8 mouse cellular contexts compared by ENCODE assay signal in genomic region chr2:33130141-33130525, GRCm38 (mm10). TPM values are rescaled to one million over a fixed set of nuclear protein-coding genes. Genes with fewer than 3 reads are reported as not detected.
A peak's percentile ranks its signal among the peaks of the same experiment; 100 is the strongest.
DNase-seq lines count a peak whose midpoint lies in the region; ATAC-seq and TF ChIP-seq lines count a peak whose summit lies in the region.

No protein-coding gene starts in this region.

- ATAC-seq in embryonic facial prominence, embryonic 12.5 days (ENCODE audit: insufficient number of reproducible peaks, insufficient read depth, low FRiP score, low TSS enrichment): peak; percentile 19
- ATAC-seq in limb, embryonic 12.5 days (ENCODE audit: insufficient number of reproducible peaks, insufficient read depth, low FRiP score, low TSS enrichment, low read depth): peak; percentile 40
- no peak; the same call in 1 of the 2 replicates for ATAC-seq in stomach, embryonic 15.5 days (ENCODE audit: insufficient read depth, low FRiP score, low read depth)

- no peak for TF ChIP-seq EP300 in heart, adult 2 months (IDR thresholded peaks at IDR 0.05; ENCODE audit: insufficient read depth, low read depth, low read length)

- H3ac ChIP-seq in C2C12 (ENCODE audit: control insufficient read depth, insufficient read length, low read depth): peak overlapping the region; percentile 85

- intact Hi-C loops in heart, adult 2 months (cut with DNase I): loop anchor here (5.0 kb wide), 2 partner anchors 108 to 148 kb away; partner anchors contain the start of gene Slc2a8

- no peaks in the 10 kb centered on the region for H3K9me3 ChIP-seq in embryonic facial prominence, embryonic 12.5 days
- no peaks in the 10 kb centered on the region for H3K9me3 ChIP-seq in limb, embryonic 12.5 days
- H3K9me3 ChIP-seq in stomach, embryonic 15.5 days: no peaks in the 10 kb centered on the region

- no peak for TF ChIP-seq POLR2A in heart, adult 2 months (IDR thresholded peaks at IDR 0.05; ENCODE audit: insufficient read depth, low read depth, low read length)

- H3K79me3 ChIP-seq in C2C12 (ENCODE audit: low read depth): no peaks in the 10 kb centered on the region

- 0 out of 2 replicates have a peak, but pooled peaks cover 3% of the 10 kb centered on the region for H3K4me1 ChIP-seq in heart, adult 2 months (ENCODE audit: control insufficient read depth, insufficient read depth, low read length)
- peaks cover 9% of the 10 kb centered on the region for H3K4me1 ChIP-seq in embryonic facial prominence, embryonic 12.5 days
- peaks cover 13% of the 10 kb centered on the region for H3K4me1 ChIP-seq in limb, embryonic 12.5 days (replicated peaks)
- H3K4me1 ChIP-seq in stomach, embryonic 15.5 days: peaks cover 16% of the 10 kb centered on the region

- peak overlapping the region; percentile 63 for H3K27ac ChIP-seq in heart, adult 2 months
- peak overlapping the region; percentile 5; the same call in 1 of the 2 replicates for H3K27ac ChIP-seq in embryonic facial prominence, embryonic 12.5 days
- H3K27ac ChIP-seq in limb, embryonic 12.5 days: 0 out of 2 replicates have a peak overlapping the region, but pooled peaks have one; percentile 53
- peak overlapping the region; percentile 64; the same call in 1 of the 2 replicates for H3K27ac ChIP-seq in stomach, embryonic 15.5 days

- H3K27me3 ChIP-seq in heart, adult 2 months (ENCODE audit: control insufficient read depth, insufficient read depth, low read length): no peaks in the 10 kb centered on the region
- peaks cover 15% of the 10 kb centered on the region for H3K27me3 ChIP-seq in C2C12 (ENCODE audit: control insufficient read depth, insufficient read depth, insufficient read length)
- peaks cover 20% of the 10 kb centered on the region for H3K27me3 ChIP-seq in embryonic facial prominence, embryonic 12.5 days
- peaks cover 38% of the 10 kb centered on the region for H3K27me3 ChIP-seq in limb, embryonic 12.5 days
- 0 out of 2 replicates have a peak, but pooled peaks cover 3% of the 10 kb centered on the region for H3K27me3 ChIP-seq in stomach, embryonic 15.5 days (replicated peaks)

- peak overlapping the region; percentile 81 for H3K9ac ChIP-seq in heart, adult 2 months (ENCODE audit: low read depth, low read length)
- H3K9ac ChIP-seq in embryonic facial prominence, embryonic 12.5 days: peak overlapping the region; percentile 65
- H3K9ac ChIP-seq in limb, embryonic 12.5 days (replicated peaks): peak overlapping the region; percentile 73
- peak overlapping the region; percentile 40 for H3K9ac ChIP-seq in stomach, embryonic 15.5 days

- peak overlapping the region; percentile 96 for H3K4me2 ChIP-seq in embryonic facial prominence, embryonic 12.5 days (replicated peaks)
- H3K4me2 ChIP-seq in limb, embryonic 12.5 days: peak overlapping the region; percentile 98
- peak overlapping the region; percentile 91 for H3K4me2 ChIP-seq in stomach, embryonic 15.5 days

- 2% methylated on average over 33 of the region's 33 CpGs for WGBS in heart, adult 2 months
- under 1% methylated on average over 33 of the region's 33 CpGs for WGBS in embryonic facial prominence, embryonic 12.5 days
- WGBS in limb, embryonic 12.5 days: under 1% methylated on average over 33 of the region's 33 CpGs
- WGBS in stomach, embryonic 15.5 days: 0% methylated on average over 29 of the region's 33 CpGs

- DNase-seq in heart, adult 2 months: no peak
- no peak for DNase-seq in heart, postnatal 4 days
- DNase-seq in spleen, postnatal 14 days (ENCODE audit: low spot score in 2 of 2): no peak
- DNase-seq in gastrocnemius, postnatal 10 days: no peak

- H3K79me2 ChIP-seq in heart, adult 2 months (replicated peaks; ENCODE audit: control insufficient read depth, insufficient read depth, low read length): no peaks in the 10 kb centered on the region
- H3K79me2 ChIP-seq in C2C12 (ENCODE audit: control insufficient read depth, insufficient read depth): no peaks in the 10 kb centered on the region

- H3K36me3 ChIP-seq in heart, adult 2 months (ENCODE audit: control insufficient read depth, insufficient read depth, low read length): no peaks in the 10 kb centered on the region
- no peaks in the 10 kb centered on the region for H3K36me3 ChIP-seq in C2C12 (ENCODE audit: control insufficient read depth, insufficient read depth)
- H3K36me3 ChIP-seq in embryonic facial prominence, embryonic 12.5 days: no peaks in the 10 kb centered on the region
- no peaks in the 10 kb centered on the region for H3K36me3 ChIP-seq in limb, embryonic 12.5 days
- no peaks in the 10 kb centered on the region for H3K36me3 ChIP-seq in stomach, embryonic 15.5 days

- peak overlapping the region; percentile 89 for H3K4me3 ChIP-seq in heart, adult 2 months
- H3K4me3 ChIP-seq in C2C12 (ENCODE audit: insufficient read depth, poor library complexity, severe bottlenecking): peak overlapping the region; percentile 44
- H3K4me3 ChIP-seq in embryonic facial prominence, embryonic 12.5 days: peak overlapping the region; percentile 64
- peak overlapping the region; percentile 70 for H3K4me3 ChIP-seq in limb, embryonic 12.5 days (replicated peaks)
- H3K4me3 ChIP-seq in stomach, embryonic 15.5 days (replicated peaks): peak overlapping the region; percentile 76

- peak; percentile 38 for TF ChIP-seq CTCF in heart, adult 2 months (IDR thresholded peaks at IDR 0.05)
- TF ChIP-seq CTCF in C2C12 (IDR thresholded peaks at IDR 0.05; ENCODE audit: control insufficient read depth, insufficient read depth, insufficient read length): no peak

TF ChIP-seq in C2C12, 6 proteins besides CTCF, POLR2A, EP300 and RAD21:
- TF ChIP-seq MYOD1 (IDR thresholded peaks at IDR 0.05; ENCODE audit: control insufficient read depth, insufficient read length, low read depth) (no peak), FOSL1 (IDR thresholded peaks at IDR 0.05; ENCODE audit: insufficient read depth, low read length, poor library complexity, severe bottlenecking) (no peak), CEBPB (IDR thresholded peaks at IDR 0.05; ENCODE audit: low read depth) (no peak), MYOG (IDR thresholded peaks at IDR 0.05; ENCODE audit: control insufficient read depth, extremely low read depth, insufficient read length) (no peak), USF1 (IDR thresholded peaks at IDR 0.05; ENCODE audit: low read depth) (no peak), MAX (IDR thresholded peaks at IDR 0.05) (no peak)

RNA-seq across cellular contexts. Expression of gene Garnl3, which starts 1.3 kb away (rescaled TPM):
- 1 to 10 TPM; 3.6 to 3.8 TPM for total RNA-seq in heart, adult 2 months (2021)
- polyA plus RNA-seq in heart, adult 2 months (2012; rRNA removed): 1.9 and 2.3 TPM in 2 replicates
- 10 to 100 TPM in 1 of 2 experiments, 1 to 10 TPM in 1; 9.7 to 11.6 TPM for total RNA-seq in heart, postnatal 4 days (2021)
- polyA plus RNA-seq in C2C12 (2012; fragmentation: generic; extraction: Trizol): 2.6 TPM
- polyA plus RNA-seq in embryonic facial prominence, embryonic 12.5 days (2016; fragmentation: Nextera tagmentation; extraction: Ambion mirVana): 12.3 and 14.3 TPM in 2 replicates
- 15.7 and 16.4 TPM in 2 replicates for polyA plus RNA-seq in limb, embryonic 12.5 days (2016; fragmentation: Nextera tagmentation; extraction: Ambion mirVana)
- polyA plus RNA-seq in stomach, embryonic 15.5 days (2015; fragmentation: Nextera tagmentation; extraction: Ambion mirVana): 14.0 and 14.4 TPM in 2 replicates
- total RNA-seq in gastrocnemius, postnatal 10 days (2021): 1 to 10 TPM; 3.1 to 4.7 TPM

Comparison
In these comparisons a context has a peak if more than half of its experiments do, and no peak if none do; other contexts are left out.
1. H3K27ac ChIP-seq: peak in every context shown above with its lines; median percentile 64 in stomach, embryonic 15.5 days; 63 in heart, adult 2 months; 53 in limb, embryonic 12.5 days; 5 in embryonic facial prominence, embryonic 12.5 days.